Mouse (Mus musculus) lung, adult 2 months (tissue): ENCODE results near the gene Spint3. TPM values are rescaled to one million over a fixed set of nuclear protein-coding genes. Genes with fewer than 3 reads are reported as not detected.
"Not testable (repeated sequence)": the region's sequence is repeated elsewhere in the genome, so short reads cannot be mapped to it uniquely, and the experiment has no call there.

Source experiments
- DNase-seq: peaks from one replicate; pipeline ENCODE4 v3.0.0; 2022
- H3K4me1 ChIP-seq: fragments of 200-500 bp; 2 replicates; pipeline ENCODE4 v1.6.1; 2011; ENCODE audit warnings: low read length; ENCODE audit not compliant: control insufficient read depth, insufficient read depth
- H3K4me3 ChIP-seq: fragments of 200-500 bp; replicated peaks from 2 replicates; pipeline ENCODE3; 2011; ENCODE audit warnings: low read depth, mild to moderate bottlenecking, control low read depth, low read length; ENCODE audit errors: extremely low read depth
- CTCF ChIP-seq: fragments of 200-500 bp; IDR thresholded peaks from 2 replicates; pipeline ENCODE4 v1.5.1; 2011; ENCODE audit warnings: mild to moderate bottlenecking, low read length, control low read depth; ENCODE audit not compliant: insufficient read depth
- POLR2A ChIP-seq: fragments of 200-500 bp; IDR thresholded peaks from 2 replicates; pipeline ENCODE4 v1.6.1; 2011; ENCODE audit warnings: low read depth, mild to moderate bottlenecking, control low read depth, low read length, borderline replicate concordance; ENCODE audit errors: extremely low read depth
- WGBS: fragments of 180-500 bp; shearing (Covaris S2); methylation state at CpG from one replicate; pipeline ENCODE4 v1.1.7; 2018; 5-methylcytosine and 5-hydroxymethylcytosine counted together
- polyA plus RNA-seq: library from polyadenylated mRNA; depleted of rRNA; stranded (reverse); fragments of >200 nt; gene quantifications from 2 replicates; pipeline ENCODE4 v1.2.3, GENCODE M21; 2012

The Spint3 gene
- polyA plus RNA-seq, 1 experiment: not detected

- H3K4me1 ChIP-seq: no peaks in the 10 kb centered on the region
- WGBS: 6% methylated on average over 4 of the region's 4 CpGs
- DNase-seq: no peak
- H3K4me3 ChIP-seq: no peak overlapping the region
- TF ChIP-seq POLR2A (no peak), CTCF (peak; percentile 58)
These were observed 18.8 kb upstream of the Spint3 start for GRCm38 (mm10) chr2:164592014-164592413.

GRCm38 (mm10) chr2:164585025-164585725 lies 11.9 kb upstream of the Spint3 start, which contains the start of gene Wfdc6a:
Wfdc6a (minus strand) TSS chr2:164585447.
- H3K4me3 ChIP-seq, H3K4me1 ChIP-seq, DNase-seq: not testable (repeated sequence)
- 45% methylated on average over 13 of the region's 13 CpGs for WGBS

DNA sequence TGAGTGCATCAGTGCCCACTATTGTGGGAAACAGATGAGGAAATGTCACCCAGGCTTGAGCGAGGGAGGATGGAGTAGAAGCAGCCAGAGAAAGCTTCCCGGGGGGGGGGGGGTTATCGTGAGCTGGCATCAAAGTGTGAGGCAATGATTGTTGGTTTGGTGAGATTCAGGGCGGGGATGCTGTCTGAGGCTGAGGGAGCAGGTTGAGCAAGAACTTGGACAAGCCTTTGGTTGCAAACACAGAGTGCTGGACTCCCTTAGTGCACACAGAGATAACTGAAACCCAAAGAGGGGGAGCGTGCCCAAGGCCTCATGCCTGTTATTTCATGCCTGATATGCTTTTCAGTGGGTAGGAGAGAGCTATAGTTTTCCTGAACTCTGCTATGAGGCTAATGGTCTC lies 5.8 kb downstream of the Spint3 start:
- 69% methylated on average over 5 of the region's 5 CpGs for WGBS
- Histone ChIP-seq H3K4me1 (no peaks in the 10 kb centered on the region), H3K4me3 (no peak overlapping the region)
- TF ChIP-seq POLR2A (no peak), CTCF (no peak)
- DNase-seq: no peak

DNA sequence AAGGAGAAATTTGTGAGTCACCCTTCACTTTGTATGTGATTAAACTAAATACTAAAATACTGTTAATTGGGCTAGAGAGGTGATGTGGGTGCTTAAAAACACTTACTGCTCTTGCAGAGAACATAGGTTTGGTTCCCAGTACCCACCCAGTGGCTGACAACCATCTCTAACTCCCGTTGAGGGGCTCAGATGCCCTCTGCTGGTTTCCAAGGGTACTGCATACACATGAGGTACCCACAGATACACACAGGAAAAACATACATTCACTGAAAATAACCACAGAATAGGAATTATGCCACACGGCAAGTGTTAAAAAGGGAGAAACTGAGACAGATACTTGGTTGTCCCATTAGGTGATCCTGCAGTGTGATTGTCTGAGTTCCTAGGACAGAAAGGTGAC lies 6.3 kb downstream of the Spint3 start:
- DNase-seq: no peak
- TF ChIP-seq POLR2A (no peak), CTCF (0 out of 2 replicates have a peak, but pooled peaks have one; percentile 6)
- WGBS: 80% methylated on average over 2 of the region's 2 CpGs
- Histone ChIP-seq H3K4me1 (no peaks in the 10 kb centered on the region), H3K4me3 (no peak overlapping the region)

DNA sequence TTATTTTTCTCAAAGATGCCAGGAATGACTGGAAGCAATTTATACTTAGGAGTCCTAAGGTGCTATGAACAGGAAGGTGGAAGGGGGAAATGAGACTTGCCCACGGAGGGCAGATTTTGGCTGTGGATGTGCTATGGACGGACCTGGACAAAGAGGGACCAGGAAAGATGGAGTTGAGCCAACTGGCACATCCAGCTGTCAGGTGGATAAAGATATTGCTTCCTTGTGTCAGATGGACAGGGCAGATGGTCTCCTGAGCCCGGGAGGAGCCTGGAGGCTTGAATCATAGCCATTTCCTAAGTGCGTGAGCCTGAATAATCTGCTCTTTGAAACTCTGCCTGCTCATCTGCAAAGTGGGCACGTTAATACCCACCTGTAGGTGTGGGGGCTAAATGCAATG lies 8.9 kb downstream of the Spint3 start:
- H3K4me3 ChIP-seq: no peak overlapping the region
- 40% methylated on average over 5 of the region's 5 CpGs for WGBS
- no peak for TF ChIP-seq POLR2A
- no peak for TF ChIP-seq CTCF

GRCm38 (mm10) chr2:164563339-164564038 lies 9.8 kb downstream of the Spint3 start:
- DNase-seq: peak; percentile 57
- WGBS: 3% methylated on average over 32 of the region's 32 CpGs
- Histone ChIP-seq H3K4me1 (no peaks in the 10 kb centered on the region; the same call in 1 of the 2 replicates), H3K4me3 (peak overlapping the region; percentile 64)
- TF ChIP-seq POLR2A: no peak
- TF ChIP-seq CTCF: 0 out of 2 replicates have a peak, but pooled peaks have one; percentile 29

More for the DNA sequence above, 8.9 kb downstream of the Spint3 start:
- no peaks in the 10 kb centered on the region for H3K4me1 ChIP-seq
- no peak for DNase-seq

GRCm38 (mm10) chr2:164562391-164563188 lies 10.7 kb downstream of the Spint3 start, which contains the start of gene Wfdc2:
Wfdc2 (plus strand) TSS chr2:164562413.
- no peaks in the 10 kb centered on the region; the same call in 1 of the 2 replicates for H3K4me1 ChIP-seq
- peak; percentile 73 for DNase-seq
- TF ChIP-seq CTCF (no peak), POLR2A (peak; percentile 90)
- WGBS: 24% methylated on average over 24 of the region's 24 CpGs
- H3K4me3 ChIP-seq: peak within 1 kb of the TSS; percentile 64

DNA sequence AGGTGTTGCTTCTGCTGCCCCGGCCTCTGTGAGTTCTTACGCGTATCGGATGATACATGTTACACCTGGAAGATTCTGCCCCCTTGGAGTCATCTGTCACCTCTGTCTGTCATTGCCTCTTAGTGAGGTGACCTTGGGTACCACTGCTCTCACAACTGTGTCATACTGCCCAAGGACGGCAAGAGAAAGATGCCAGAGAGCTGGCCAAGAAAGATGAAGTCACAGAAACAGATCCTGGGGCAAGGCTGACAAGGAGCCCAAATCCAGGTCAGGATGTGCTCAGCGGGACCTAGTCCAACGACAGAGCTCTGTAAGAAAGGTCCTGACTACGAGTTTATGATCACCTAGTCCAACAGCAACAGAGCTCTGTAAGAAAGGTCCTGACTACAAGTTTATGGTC lies 13.2 kb downstream of the Spint3 start:
- 87% methylated on average over 8 of the region's 8 CpGs for WGBS
- TF ChIP-seq CTCF: no peak
- no peak for TF ChIP-seq POLR2A
- DNase-seq: no peak
- Histone ChIP-seq H3K4me3 (no peak overlapping the region), H3K4me1 (no peaks in the 10 kb centered on the region; the same call in 1 of the 2 replicates)

DNA sequence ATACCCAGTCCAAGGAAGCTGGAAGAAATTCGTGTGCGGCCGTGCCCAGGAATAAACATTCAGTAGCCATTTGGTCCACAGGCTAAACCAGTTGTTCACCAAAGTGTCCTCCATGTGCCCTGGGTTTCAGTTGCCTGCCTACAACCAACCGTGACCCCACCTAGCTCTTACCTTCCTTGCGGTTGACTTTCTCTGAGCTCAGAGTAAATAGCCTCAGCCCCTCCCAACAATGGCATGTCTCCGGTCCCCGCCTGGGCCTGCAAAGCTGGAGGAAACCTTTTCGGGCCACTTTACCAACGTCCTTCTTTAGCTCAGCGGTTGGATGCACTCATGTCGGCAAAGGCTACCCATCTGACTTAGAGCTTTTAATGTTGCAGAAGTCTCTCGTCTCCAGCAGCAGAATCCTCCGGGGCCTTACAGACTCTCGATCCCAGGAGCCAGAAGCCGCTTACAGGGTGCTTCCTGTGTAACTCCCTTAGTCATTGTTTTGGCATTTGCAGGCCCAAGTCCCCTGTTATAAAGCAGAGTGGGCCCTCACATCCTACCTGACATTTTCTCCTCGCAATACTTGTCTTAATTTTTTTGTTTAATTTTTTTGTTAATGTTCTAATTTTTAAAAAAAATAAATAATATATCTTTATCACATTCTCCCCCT lies 14.1 kb downstream of the Spint3 start:
- H3K4me1 ChIP-seq: no peaks in the 10 kb centered on the region; the same call in 1 of the 2 replicates
- DNase-seq: peak; percentile 33
- 34% methylated on average over 16 of the region's 16 CpGs for WGBS
- H3K4me3 ChIP-seq: no peak overlapping the region
- TF ChIP-seq CTCF: no peak
- no peak for TF ChIP-seq POLR2A
